Mouse (Mus musculus): Measurements from ENCODE around the gene Tspo2.

DNA sequence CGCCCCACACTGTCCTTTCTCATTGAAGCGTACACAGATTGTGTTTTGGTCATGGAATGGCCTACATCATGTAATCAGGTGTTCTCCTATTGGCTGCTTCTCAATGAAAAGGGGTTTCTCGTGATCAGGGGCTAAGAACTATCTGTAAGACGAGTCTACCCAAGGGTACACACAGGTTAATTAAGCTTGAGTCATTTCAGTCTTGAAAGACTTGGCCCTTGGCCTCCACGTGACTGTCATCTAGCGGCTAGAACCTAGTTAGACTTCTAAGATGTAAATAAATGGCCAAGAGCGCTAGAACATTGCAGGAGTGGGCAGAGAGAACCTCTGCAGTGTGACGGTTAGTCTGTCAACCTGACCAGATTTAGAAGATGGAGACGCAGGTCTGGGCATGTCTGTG, 27.1 kb downstream of the Tspo2 start:
- TF ChIP-seq CTCF (IDR thresholded peaks at IDR 0.05; ENCODE audit: low read depth, low read length) (no peak), POLR2A (IDR thresholded peaks at IDR 0.05; ENCODE audit: borderline replicate concordance, low read depth, low read length) (no peak)

Data from bone marrow macrophage, adult 2 months (primary cell).